Mouse (Mus musculus) C2C12 (cell line): ENCODE results near the gene Mtx1. TPM values are rescaled to one million over a fixed set of nuclear protein-coding genes. Genes with fewer than 3 reads are reported as not detected.

Source experiments
- H3K27me3 ChIP-seq: one replicate; pipeline ENCODE4 v1.6.1; 2011; ENCODE audit not compliant: control insufficient read depth, insufficient read depth, insufficient read length
- H3K36me3 ChIP-seq: one replicate; pipeline ENCODE4 v1.6.1; 2011; ENCODE audit not compliant: control insufficient read depth, insufficient read depth
- H3K4me3 ChIP-seq: one replicate; pipeline ENCODE4 v1.5.1; 2011; ENCODE audit warnings: mild to moderate bottlenecking, control low read depth; ENCODE audit not compliant: poor library complexity, insufficient read depth, severe bottlenecking
- H3K79me2 ChIP-seq: one replicate; pipeline ENCODE4 v1.6.1; 2011; ENCODE audit not compliant: control insufficient read depth, insufficient read depth
- H3K79me3 ChIP-seq: one replicate; pipeline ENCODE4 v1.6.1; 2011; ENCODE audit warnings: low read depth, control low read depth
- H3ac ChIP-seq: one replicate; pipeline ENCODE3; 2011; ENCODE audit warnings: low read depth; ENCODE audit not compliant: control insufficient read depth, insufficient read length
- CEBPB ChIP-seq: IDR thresholded peaks from one replicate; pipeline ENCODE4 v1.6.1; 2011; ENCODE audit warnings: low read depth, mild to moderate bottlenecking, control low read depth, moderate library complexity
- CTCF ChIP-seq: IDR thresholded peaks from one replicate; pipeline ENCODE4 v1.5.1; 2011; ENCODE audit not compliant: control insufficient read depth, insufficient read depth, insufficient read length
- FOSL1 ChIP-seq: IDR thresholded peaks from one replicate; pipeline ENCODE4 v1.8.0; 2011; ENCODE audit warnings: mild to moderate bottlenecking, low read length; ENCODE audit not compliant: poor library complexity, insufficient read depth, severe bottlenecking
- MAX ChIP-seq: IDR thresholded peaks from one replicate; pipeline ENCODE4 v1.6.1; 2011; ENCODE audit warnings: mild to moderate bottlenecking, control low read depth
- MYOD1 ChIP-seq: IDR thresholded peaks from one replicate; pipeline ENCODE4 v1.6.1; 2011; ENCODE audit warnings: low read depth; ENCODE audit not compliant: control insufficient read depth, insufficient read length
- MYOG ChIP-seq: IDR thresholded peaks from one replicate; pipeline ENCODE4 v1.6.1; 2011; ENCODE audit not compliant: control insufficient read depth, insufficient read length; ENCODE audit errors: extremely low read depth
- USF1 ChIP-seq: IDR thresholded peaks from one replicate; pipeline ENCODE4 v1.6.1; 2011; ENCODE audit warnings: low read depth, mild to moderate bottlenecking, control low read depth, moderate library complexity
- polyA plus RNA-seq: library from polyadenylated mRNA; unstranded; fragments of >200 nt; fragmentation: generic; extraction: Trizol; gene quantifications from one replicate; pipeline ENCODE4 v1.2.1, GENCODE M21; 2012; ENCODE audit warnings: missing spikeins

Gene Mtx1
- polyA plus RNA-seq, 1 experiment = 248 TPM

- Histone ChIP-seq H3K79me3 (peaks cover 8% of the 10 kb centered on the region), H3K4me3 (peak overlapping the region; percentile 62), H3K27me3 (no peaks in the 10 kb centered on the region), H3K36me3 (peaks cover 7% of the 10 kb centered on the region), H3ac (peak overlapping the region; percentile 79), H3K79me2 (peaks cover 36% of the 10 kb centered on the region)
- TF ChIP-seq FOSL1 (no peak), MAX (no peak), CTCF (no peak), CEBPB (no peak), USF1 (no peak), MYOD1 (no peak), MYOG (no peak)
Measured at GRCm38 (mm10) chr3:89266439-89266893, 39.6 kb upstream of the Mtx1 start.

GRCm38 (mm10) chr3:89262417-89262816 lies 35.5 kb upstream of the Mtx1 start:
- Histone ChIP-seq H3K27me3 (no peaks in the 10 kb centered on the region), H3K79me3 (peaks cover 6% of the 10 kb centered on the region), H3ac (no peak overlapping the region), H3K36me3 (no peaks in the 10 kb centered on the region), H3K79me2 (peaks cover 11% of the 10 kb centered on the region), H3K4me3 (no peak overlapping the region)
- TF ChIP-seq MYOD1 (no peak), USF1 (no peak), MYOG (no peak), FOSL1 (no peak), CEBPB (no peak), CTCF (no peak), MAX (no peak)

- Histone ChIP-seq H3K27me3 (no peaks in the 10 kb centered on the region), H3K4me3 (no peak overlapping the region), H3ac (no peak overlapping the region), H3K79me3 (no peaks in the 10 kb centered on the region), H3K79me2 (no peaks in the 10 kb centered on the region), H3K36me3 (no peaks in the 10 kb centered on the region)
- TF ChIP-seq MAX (no peak), FOSL1 (no peak), CTCF (no peak), MYOG (no peak), CEBPB (no peak), USF1 (no peak), MYOD1 (no peak)
Measured at GRCm38 (mm10) chr3:89260211-89260610, 33.3 kb upstream of the Mtx1 start.

- no peak within 1 kb of the TSS for H3ac ChIP-seq
- no peaks in the 10 kb centered on the region for H3K36me3 ChIP-seq
- H3K79me3 ChIP-seq = no peaks in the 10 kb centered on the region
- no peaks in the 10 kb centered on the region for H3K27me3 ChIP-seq
- H3K4me3 ChIP-seq = no peak within 1 kb of the TSS
- H3K79me2 ChIP-seq = no peaks in the 10 kb centered on the region
- TF ChIP-seq CTCF (no peak), CEBPB (no peak)
Measured at GRCm38 (mm10) chr3:89259076-89259475, 32.2 kb upstream of the Mtx1 start, which contains the start of gene Dpm3. Gene Dpm3, plus strand, starts transcription at chr3:89259358.

GRCm38 (mm10) chr3:89256177-89256576 lies 29.3 kb upstream of the Mtx1 start:
- TF ChIP-seq MYOG (no peak), CTCF (no peak), MAX (no peak), FOSL1 (no peak), MYOD1 (no peak), USF1 (no peak), CEBPB (no peak)
- Histone ChIP-seq H3K27me3 (no peaks in the 10 kb centered on the region), H3K4me3 (no peak overlapping the region), H3K79me3 (no peaks in the 10 kb centered on the region), H3K79me2 (no peaks in the 10 kb centered on the region), H3K36me3 (no peaks in the 10 kb centered on the region), H3ac (no peak overlapping the region)

- TF ChIP-seq USF1 (no peak), MAX (no peak), CTCF (no peak), FOSL1 (no peak), CEBPB (no peak), MYOG (no peak), MYOD1 (no peak)
- Histone ChIP-seq H3ac (no peak overlapping the region), H3K79me3 (no peaks in the 10 kb centered on the region), H3K79me2 (no peaks in the 10 kb centered on the region), H3K4me3 (no peak overlapping the region), H3K27me3 (no peaks in the 10 kb centered on the region), H3K36me3 (no peaks in the 10 kb centered on the region)
Measured at GRCm38 (mm10) chr3:89254994-89255393, 28.1 kb upstream of the Mtx1 start.
